Mouse (Mus musculus) cerebellum, adult 9-11 months (tissue): ENCODE data around the gene Pdcl3.
A peak's percentile ranks its signal among the peaks of the same experiment; 100 is the strongest.

Source experiments
- DNase-seq: peaks from one replicate; pipeline ENCODE4 v3.0.0; 2022

Pdcl3 gene

DNA sequence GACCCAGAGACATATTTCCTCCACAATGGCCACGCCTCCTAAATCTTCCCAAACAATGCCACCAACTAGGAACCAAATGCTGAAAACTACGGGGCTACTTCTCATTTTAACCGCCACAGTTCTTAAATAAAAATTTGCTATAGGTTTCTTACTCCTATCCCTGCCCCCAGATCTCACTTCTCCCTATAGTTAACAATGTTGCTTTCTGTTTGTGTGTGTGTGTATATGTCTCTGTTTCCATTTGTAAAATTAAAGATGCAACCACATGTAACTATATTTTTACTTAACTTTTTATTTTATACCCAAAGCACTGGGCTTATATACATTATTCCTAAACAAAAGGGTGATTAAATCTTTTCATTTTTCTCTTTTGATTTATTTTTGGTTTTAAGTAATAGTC is at the start of gene Pdcl3:
TSS of gene Pdcl3 (plus strand) at position 301 of the 400 bp plus-strand sequence.
- no peak for DNase-seq

DNA sequence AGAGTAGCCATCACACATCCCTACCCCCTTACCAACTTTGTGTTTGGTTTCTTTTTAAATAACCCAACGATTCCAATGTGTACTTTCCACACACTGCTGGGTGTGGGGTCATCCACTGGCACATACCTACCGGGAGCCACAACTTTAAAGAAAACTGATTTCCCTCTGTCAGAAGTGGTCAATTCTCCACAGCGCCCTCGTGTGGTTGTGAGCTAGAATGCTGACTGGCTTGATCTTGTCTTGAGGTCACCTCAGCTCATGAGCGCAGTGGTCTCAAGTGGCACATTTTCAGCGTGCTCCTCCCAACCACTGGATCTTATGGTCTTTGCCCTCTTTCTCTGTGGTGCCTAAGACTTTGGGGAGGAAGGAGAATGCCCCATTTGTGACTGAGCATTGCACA is 48.6 kb upstream of the Pdcl3 start:
- peak; percentile 17 for DNase-seq

DNA sequence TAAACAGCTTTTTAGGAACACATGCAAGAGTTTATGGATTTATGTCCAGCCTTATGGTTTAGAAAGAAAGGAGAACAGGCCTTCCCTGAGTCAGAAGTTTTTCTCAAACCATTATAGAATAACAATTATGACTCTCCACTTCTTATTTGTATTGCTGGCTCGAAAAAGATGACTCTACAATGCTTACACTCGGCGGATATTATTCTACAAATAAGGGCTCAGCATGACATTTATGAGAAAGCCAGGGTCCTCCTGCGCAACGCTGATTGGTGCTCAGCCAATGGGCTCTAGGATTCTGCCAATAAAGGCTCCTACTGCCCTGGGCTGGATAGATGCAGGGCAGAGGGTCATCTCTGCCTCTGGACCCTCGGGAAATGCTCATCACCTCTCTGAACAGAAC is 46.6 kb upstream of the Pdcl3 start, which contains the start of gene Nms:
TSS of gene Nms (plus strand) at position 301 of the 400 bp plus-strand sequence.
- no peak for DNase-seq

DNA sequence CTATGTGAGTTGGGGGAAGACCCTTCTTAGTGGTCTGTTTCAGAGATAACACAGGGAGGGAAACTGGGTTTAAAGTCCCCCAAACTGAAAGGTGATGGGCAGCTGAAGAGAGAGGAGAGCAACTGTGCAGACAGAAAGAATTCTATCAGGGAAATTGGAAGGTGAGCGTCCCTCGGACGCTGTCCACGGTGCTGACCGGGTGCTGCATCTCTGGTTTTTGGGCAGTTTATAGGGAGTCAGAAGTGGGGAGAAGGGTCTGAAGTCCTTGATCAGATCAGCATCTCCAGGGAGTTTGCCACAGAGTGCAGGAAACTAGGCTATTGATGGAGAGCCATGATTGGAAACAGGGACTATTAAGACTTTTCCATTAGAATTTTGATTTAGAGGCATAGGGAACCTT is 45.8 kb upstream of the Pdcl3 start:
- DNase-seq = no peak

DNA sequence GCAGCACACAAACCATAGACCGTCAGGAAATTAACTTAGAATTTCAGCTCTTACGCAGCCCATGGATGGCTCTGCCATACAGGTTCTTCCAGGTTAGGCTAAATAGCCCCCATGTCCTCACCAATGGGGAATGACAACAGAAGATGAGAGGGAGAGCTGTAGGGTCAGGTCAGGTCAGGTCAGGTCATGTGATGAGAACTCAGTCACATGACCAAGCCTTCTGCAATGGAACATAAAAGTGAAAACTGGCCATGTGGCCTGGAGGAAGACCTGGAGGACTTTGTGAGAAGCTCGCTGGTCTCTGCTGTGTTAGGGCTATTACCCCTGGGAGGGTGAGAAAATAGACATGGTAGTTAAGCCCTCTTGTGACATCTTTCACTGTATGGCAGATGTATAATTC is 29.0 kb upstream of the Pdcl3 start:
- no peak for DNase-seq

DNA sequence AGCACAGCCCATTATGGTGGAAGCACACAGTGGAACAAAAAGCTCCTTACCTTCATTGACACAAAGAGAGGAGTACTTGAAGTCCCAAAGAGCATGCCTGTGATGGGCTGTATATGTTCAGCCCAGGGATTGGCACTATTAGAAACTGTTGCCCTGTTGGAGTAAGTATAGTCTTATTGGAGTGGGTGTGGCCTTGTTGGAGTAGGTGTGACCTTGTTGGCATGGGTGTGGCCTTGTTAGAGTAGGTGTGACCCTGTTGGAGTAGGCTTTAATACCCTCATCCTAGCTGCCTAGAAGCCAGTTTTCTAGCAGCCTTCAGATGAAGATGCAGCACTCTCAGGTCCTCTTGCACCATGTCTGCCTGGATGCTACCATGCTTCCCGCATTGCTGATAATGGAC is 16.3 kb upstream of the Pdcl3 start:
- no peak for DNase-seq

DNA sequence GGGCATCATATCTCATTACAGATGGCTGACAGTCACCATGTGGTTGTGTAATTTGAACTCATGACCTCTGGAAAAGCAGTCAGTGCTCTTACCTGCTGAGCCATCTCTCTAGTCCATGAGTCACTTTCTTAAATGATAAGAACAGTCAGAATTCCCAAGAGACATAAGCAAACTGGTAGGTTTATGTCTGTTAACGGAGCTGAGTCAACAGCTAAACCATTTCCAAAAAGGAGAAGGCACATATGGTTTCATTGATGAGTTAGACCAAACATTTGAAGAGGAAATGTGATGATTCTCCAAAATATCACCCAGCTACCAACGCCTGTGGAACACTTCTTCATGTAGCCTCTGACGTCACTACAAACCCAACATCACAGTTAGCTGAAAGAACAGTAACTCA is 13.7 kb upstream of the Pdcl3 start:
- no peak for DNase-seq

DNA sequence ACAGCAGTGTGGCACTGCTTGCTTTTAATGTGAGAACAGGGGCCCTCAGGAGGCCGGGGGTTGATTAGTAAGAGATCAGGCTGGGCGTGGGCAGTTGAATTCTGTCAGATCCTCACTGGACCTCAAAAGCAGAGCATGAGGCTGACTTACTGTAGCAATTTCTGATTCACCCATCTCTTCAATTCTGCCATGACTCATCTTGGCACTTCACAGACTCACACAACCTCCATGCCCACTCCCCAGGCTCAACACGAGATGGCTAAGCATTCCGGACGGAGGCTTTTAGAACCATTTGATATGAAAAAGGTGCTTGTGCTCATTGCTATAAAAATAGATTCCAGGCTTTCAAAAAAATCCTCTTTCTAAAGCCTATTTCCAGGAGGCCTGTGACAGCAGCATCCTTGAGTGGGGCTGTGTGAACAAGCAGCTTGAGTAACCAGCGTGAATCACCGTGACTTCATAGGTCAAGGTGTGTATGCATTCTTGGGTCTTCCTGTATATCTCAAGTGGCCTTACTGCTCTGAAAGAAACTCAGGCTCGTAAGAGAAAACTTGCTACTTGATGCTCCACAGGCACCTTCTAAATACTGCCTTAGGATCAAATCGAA is 12.3 kb upstream of the Pdcl3 start:
- DNase-seq = no peak

DNA sequence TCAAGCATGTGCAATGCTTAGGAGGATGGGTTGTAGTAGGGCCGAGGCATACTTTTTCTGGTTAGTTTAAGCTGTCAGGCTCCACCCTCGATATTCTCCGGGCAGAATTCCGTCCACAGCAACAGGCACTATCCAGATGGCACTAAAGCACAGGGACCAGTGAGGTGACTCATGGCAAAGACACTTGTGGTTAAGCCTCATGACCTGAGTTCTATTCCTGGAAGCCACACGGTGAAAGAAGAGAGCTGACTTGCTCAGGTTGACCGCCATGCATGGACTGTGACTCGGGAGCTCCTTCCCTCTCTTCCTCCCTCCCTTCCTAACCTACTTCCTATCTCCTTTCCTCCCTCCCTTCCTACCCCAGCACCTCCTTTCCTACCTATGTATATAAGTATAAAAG is 5.5 kb upstream of the Pdcl3 start:
- no peak for DNase-seq

DNA sequence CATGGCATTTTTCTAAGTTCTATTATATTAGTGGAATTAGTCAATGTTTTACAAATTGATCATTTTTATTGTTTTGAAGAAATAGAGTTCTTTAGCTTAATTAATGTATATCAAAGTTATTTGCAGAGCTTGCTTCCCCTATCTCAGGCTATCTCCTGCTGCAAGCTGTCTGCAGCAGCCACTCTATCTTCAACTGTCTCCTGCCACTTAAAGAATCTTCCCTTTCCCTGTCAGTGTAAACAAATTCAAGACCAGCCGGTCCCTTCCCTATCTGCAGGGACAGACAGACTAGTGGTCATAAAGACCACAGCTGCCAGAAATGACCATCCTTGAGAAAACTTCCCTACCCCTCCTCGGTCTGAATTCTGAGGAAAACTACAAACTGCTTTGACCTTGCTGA is 1.5 kb upstream of the Pdcl3 start:
- DNase-seq = no peak

DNA sequence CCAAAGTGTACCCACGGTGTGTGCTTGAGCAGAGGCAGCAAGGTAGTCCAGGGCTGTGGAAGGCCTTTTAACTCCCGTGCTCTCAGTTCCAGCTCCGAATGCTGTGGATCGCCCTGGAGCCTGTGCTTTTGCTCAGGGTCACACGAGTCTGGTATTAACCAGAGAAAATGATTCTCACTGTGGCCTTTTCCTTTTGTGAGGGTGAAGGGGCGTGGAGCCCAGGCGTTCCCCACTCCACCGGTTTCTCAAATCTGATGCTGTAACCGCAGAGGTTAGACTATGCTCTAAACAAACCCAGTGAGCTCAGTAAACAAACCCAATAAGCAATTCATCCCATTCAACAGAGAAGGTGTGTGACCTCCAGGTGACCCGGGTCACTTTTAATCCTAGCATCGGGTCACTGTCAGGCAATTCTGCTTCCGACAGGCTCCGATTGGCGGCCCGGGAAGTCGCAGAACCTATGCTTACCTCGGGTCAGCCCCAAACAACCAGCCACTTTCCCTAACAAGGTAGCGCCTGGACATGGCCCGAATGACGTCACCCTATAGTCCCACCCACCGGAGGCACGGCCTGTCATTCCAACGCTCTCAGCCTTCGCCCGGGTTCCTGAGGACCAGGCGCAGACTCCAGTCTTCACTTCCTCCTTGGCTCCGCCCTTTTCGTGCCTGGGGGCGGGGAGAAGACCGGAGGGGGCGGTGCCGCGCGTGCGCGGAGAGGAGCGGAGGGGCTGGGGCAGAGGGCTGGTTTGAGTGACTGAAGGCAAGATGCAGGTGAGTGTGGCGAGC is 1.9 kb downstream of the Pdcl3 start:
- peak; percentile 99 for DNase-seq

DNA sequence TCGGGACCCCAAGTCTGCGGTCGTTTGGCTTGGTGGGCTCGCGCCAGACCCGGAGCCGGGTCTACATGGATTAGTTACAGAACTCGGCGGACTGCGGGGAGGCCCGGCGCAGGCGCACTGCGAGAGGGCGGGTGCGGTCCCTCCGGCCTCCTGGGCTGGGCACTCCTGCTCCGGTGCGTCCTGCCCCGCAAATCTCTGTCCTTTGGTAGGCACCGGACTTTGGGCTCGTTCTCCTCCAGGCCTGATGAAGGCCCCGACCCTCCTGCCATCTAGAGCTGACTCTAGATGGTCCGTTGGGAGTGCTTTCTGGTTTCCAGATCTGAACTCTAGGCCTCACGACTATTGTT is 2.4 kb downstream of the Pdcl3 start:
- no peak for DNase-seq

DNA sequence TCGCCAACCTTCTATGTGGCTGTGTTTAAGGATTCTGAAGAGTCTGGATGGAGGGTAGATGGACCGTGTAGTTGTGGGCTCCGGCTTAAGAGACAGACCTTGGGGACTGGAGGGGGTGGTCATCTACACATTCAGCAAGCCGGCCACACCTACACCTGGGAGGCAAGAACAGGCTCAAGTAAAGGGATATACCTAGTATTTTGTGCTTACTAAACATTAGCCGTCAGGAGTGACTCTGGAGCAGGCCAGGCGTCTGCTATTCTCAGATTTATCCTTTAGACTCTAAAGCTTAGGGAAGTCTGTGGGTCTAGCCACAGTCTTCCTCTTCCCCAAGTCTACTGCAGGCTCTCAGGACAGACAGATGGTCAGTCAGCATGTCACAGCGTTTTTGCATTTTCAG is 2.9 kb downstream of the Pdcl3 start:
- DNase-seq = no peak

DNA sequence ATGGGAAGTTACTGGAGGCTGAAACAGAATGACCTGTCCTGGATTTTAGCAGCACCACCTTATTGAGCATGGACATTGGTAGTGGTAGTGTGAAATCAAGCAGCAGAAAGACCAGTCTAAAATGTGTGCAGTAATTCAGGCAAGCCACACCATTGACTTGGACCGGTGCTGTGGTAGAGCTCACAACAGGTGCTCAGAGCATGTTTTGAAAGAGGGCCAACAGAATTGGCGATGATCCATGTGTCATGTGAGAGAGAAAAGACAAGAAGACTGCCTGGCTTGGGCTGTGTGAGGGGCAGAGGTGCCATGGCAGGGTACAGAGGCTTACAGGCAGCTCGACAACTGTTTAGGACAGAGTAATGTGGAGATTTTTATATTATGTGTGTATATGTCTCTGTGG is 7.0 kb downstream of the Pdcl3 start:
- peak; percentile 52 for DNase-seq

DNA sequence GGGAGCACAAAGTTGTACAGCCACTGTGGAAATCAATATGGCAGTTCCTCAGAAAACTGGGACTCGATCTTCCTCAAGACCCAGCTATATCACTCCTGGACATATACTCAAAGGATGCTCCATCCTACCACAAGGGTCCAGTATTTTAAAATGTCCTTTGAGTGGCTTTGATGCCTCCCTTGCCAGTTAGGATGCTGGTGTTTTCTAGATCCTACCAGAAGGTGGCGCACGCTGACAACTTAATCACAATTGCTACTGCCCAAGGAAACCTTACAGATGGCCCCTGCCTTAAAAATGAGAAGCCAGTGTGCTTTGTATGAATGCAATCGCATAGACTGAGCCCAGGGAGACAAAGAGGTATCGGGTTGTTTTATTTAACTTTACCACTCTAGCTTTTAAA is 15.7 kb downstream of the Pdcl3 start:
- peak; percentile 63 for DNase-seq

DNA sequence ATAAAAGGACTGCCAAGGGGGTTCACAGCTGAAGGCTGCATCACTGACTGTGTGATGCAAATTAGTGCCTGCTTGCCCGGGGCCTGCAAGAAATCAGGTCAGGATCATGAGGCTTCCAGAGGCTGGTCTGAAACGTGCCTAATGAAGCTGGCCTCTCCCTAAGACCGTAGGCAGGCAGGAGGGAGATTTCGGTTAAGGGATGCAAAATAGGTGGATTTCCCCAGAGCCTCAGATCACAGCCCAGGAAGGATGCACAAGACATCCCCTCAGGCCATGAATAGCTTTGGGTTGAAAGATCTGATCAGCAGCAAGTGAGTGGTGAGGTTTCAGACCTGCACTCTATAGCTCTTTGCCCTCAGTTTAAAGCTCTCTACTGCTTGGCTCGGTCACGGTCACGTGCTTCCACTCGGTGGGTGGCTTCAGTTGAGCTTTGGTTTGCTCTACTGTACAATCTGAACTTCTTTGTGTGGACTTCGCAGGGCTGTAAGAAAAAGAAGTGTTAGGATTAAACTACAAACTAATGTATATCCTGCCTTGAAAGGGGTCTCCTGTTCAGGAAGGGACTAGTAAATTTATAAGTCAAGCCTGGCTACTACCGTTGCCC is 20.4 kb downstream of the Pdcl3 start:
- no peak for DNase-seq

DNA sequence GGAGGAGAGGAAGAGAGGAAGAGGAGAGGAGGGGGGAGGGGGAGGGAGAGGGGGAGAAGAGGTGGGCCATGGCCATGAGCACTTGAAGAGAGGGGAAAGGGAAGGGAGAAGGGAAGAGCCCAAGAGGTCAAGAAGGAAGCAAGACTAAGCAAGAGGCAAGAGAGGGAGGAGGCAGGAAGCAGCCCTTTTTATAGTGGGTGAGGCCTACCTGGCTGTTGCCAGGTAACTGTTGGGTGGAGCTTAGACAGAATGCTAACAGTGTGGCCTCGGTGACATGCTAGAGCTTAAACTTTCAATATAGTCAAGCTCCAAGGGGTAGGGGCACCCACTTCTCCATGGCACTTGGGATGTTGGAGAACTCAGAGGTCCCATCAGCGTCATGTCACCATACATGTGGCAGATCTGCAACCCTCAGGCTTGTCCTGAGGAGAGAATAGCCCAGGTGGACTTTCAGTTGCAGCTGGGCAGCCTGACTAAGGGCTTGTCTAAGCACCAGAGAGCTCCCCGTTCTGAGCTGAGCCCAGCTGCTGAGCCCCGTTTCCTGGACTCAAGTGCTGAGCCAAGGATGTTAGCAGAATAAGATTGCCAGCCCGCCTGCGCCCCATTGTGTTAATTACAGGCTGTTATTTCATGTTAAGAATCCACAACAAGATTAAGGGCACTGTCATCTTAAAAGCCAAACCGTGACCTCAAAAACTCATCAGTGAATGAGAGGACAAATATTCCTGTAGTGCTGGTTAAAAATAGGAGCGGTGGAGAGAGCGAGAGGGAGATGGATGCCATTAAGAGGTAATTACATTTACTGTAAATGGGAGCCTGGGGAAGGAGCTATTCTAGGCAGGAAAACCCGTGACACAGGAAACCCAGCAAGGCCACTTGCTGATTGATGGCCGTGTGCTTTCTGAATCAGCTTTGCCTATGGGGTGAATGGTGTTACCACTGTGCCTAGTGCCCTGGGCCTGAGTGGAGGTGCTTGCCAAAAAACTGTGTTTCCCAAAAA is 21.7 kb downstream of the Pdcl3 start:
- no peak for DNase-seq

DNA sequence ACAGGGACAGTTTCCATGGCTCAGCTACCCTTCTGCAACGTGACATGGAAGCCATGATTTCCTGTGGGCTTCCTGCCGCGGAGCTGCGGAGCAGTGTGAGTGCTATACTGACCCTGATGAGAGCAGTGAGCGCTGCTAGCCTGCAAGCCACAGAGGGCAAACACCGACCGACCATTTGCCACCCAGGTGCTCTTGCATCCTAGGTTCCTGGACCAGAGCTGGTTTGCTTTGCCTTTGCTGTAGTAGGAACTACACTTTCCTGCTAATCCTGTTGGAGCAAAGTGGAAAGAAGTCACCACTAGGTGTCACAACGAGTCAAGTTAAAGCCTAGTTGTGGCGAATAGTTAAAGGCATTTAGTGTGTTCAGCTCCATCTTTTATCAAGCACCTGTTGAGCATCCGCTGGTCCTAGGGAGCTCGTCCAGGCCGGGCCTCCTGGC is 25.2 kb downstream of the Pdcl3 start:
- peak; percentile 60 for DNase-seq

DNA sequence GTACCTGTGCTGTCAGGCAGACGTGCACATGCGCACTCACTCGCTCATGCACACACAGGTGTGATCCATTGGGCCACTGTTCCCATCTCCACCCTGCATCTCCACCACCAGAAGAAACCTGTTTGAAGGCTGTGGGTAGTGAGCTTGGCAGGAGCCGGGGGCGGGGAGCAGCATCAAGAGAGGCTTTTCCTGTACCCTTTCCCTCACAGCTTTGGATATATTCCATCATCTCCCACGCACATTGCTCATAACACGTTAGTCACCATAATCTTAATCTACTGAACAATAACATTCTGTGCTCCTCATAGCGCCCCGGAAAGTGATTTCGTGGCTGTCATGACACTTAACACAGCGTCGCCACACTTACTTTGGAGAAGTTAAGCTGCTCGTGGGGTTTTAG is 27.2 kb downstream of the Pdcl3 start:
- DNase-seq = no peak

DNA sequence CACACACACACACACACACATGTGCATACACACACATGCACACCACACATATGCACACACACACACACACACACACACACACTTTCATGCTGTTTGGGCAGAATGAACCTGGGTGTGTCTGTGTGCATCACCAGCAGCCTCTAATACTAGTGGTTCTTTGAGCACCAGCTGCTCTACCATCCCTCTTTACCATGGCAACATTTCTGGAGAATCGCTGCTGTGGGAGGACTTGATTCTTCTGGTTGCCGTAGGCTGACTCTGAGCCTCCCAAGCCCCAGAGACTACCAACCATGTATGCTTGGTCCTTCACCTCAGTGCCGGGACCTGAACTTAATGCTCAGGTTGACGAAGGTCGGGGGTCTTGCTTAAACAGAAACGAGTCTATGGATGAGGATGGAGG is 28.4 kb downstream of the Pdcl3 start:
- no peak for DNase-seq

DNA sequence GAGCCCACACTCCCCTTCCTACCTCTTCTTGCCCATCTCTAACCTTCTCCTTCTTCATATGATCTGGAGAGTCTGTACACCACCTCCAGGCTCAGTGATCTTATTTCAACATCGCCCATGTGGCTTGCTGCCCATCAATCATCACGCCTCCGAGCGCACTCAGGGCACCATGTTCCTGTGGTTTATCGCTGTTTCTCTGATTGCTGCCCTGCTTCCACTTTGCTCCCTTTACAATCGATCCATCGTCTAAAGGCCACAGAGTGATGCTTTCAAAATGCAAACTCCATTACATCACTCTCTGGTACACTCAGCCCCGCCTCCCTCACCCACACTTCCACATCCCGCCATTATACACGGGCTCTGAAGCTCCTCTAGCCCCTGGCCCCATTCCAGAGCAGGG is 30.1 kb downstream of the Pdcl3 start:
- no peak for DNase-seq

DNA sequence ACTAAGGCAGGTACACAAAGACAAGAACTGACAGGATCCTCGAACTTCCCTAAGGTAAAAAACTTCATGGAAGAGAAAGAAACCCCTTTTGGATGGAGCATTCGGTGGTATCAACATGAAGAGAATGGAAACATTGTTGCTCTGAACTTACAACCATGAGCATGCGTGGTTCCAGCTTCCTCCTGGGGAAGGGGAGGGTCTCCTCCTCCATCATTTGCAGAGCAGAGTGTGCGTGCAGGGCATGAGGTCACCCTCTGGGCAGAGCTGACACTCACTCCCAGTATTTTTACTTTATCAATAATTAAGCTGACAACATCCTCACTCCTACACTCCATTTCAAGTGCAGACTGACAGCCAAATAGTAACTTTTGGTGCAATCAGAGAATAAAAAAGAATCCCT is 32.5 kb downstream of the Pdcl3 start:
- DNase-seq = no peak

DNA sequence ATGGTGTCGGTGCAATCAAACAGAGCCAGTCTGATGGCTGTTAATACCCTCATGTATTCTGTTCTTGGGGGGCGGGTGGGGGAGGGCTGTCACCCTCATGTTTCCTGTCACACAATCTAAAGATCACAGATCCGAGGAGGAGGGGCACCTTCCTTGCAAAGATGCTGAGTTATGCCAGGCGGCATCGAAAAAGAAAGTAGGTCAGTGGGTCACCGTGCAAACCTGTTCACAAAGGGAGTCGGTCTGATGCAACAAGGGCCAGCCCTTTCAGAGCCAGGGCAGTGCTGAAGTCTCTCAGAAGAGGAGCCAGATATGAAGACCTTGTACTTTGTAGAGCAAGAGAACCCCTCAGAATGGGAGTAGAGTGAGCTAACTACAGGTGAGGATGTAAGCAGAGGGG is 39.7 kb downstream of the Pdcl3 start:
- DNase-seq = peak; percentile 40
